Mouse (Mus musculus) erythroblast, embryonic 14.5 days (primary cell): Measurements from ENCODE around the gene Tmem18. TPM values are rescaled to one million over a fixed set of nuclear protein-coding genes. Genes with fewer than 3 reads are reported as not detected.

ENCODE experiments used
- H3K27me3 ChIP-seq: 2 replicates; pipeline ENCODE4 v1.6.1; 2012; ENCODE audit warnings: inconsistent platforms; ENCODE audit not compliant: control insufficient read depth
- H3K36me3 ChIP-seq: 2 replicates; pipeline ENCODE4 v1.6.1; 2012; ENCODE audit warnings: mild to moderate bottlenecking, inconsistent platforms; ENCODE audit not compliant: control insufficient read depth
- H3K4me1 ChIP-seq: 2 replicates; pipeline ENCODE4 v1.6.1; 2012; ENCODE audit warnings: inconsistent platforms; ENCODE audit not compliant: control insufficient read depth
- H3K4me3 ChIP-seq: replicated peaks from 2 replicates; pipeline ENCODE3; 2012; ENCODE audit warnings: moderate library complexity, mild to moderate bottlenecking, inconsistent platforms
- H3K9me3 ChIP-seq: 2 replicates; pipeline ENCODE4 v1.6.1; 2012; ENCODE audit warnings: low read length, inconsistent platforms, mixed read lengths; ENCODE audit not compliant: control insufficient read depth
- GATA1 ChIP-seq: IDR thresholded peaks from 2 replicates; pipeline ENCODE4 v1.6.1; 2012; ENCODE audit warnings: low read length, inconsistent platforms, mixed read lengths
- TAL1 ChIP-seq: IDR thresholded peaks from 3 replicates; pipeline ENCODE4 v1.6.1; 2012; ENCODE audit warnings: low read length, inconsistent platforms, mixed read lengths
- polyA plus RNA-seq: library from polyadenylated mRNA; stranded (reverse); fragments of >175 nt; gene quantifications from 2 replicates; pipeline ENCODE4 v1.2.3, GENCODE M21; 2012

The Tmem18 gene
- polyA plus RNA-seq, 1 experiment: 0.18 TPM

DNA sequence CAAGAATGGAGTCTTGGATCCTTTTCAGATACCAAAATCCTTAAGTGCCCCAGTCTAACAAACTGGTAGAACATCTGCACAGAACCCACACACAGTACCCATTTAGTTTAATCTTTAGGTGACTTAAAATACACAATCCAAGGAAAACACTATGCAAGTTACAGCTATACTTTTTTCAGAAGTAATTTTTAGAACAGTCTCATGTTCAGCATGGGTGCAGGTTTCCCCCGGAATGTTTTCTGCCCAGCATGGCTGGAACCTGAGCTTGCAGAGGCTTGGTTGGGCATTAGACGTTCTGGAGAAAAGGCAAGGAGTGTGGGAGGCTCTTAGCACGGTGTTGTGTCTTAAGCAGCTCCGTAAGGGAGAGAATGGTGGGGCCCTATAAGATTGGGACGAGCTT is 7.6 kb downstream of the Tmem18 start:
- no peak for TF ChIP-seq TAL1
- TF ChIP-seq GATA1: no peak
- H3K4me3 ChIP-seq: no peak overlapping the region
- H3K4me1 ChIP-seq: no peaks in the 10 kb centered on the region
- peaks cover 55% of the 10 kb centered on the region for H3K36me3 ChIP-seq
- H3K9me3 ChIP-seq: no peaks in the 10 kb centered on the region
- H3K27me3 ChIP-seq: no peaks in the 10 kb centered on the region

DNA sequence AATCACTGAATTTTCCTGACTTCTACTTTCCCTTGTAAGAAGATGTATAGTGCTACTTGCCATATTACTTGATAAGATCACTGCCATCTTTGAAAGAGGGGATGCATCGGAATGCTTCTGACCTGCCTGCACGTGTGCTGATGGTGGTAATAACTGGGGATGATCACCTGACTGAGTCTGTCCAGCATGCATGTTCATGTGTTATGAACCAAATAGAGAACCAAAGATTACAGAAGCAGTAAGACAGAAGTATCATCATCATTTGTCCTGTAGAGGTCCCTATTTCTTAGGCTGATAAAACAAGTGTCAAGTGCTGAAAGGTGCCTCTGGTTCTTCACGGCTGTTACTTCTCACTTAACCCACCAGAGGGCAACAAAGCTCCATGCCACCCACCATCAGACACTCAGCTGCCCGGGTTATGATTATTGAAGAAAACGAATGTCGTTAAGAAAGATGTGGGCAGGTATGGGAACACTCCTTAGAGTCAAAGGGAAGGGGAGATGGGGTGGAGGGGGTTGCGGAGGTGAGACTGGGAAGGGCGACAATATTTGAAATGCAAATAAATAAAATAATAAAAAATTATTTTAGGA is 12.7 kb downstream of the Tmem18 start:
- Histone ChIP-seq H3K4me3 (no peak overlapping the region), H3K4me1 (no peaks in the 10 kb centered on the region), H3K27me3 (no peaks in the 10 kb centered on the region), H3K36me3 (peaks cover 6% of the 10 kb centered on the region), H3K9me3 (no peaks in the 10 kb centered on the region)
- TF ChIP-seq TAL1 (no peak), GATA1 (no peak)

DNA sequence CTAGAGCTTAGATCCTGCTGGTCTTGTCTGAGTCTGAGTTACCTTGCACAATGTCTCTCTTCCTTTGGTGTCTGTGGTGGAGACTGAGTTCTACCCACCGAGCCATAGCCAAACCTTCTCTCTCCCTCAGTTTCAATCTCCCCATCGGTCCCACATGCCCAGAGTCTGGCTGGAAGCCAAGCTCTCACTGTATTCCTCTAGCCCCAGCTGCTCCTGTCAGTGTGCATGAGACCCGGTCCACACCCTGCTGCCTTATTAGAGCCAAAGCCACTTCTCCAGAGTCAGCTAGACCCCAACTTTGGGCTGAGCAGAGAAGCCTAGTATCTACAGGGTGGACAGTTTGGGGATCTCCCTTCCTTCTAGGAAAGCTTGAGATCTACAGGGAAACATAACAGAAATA is 14.7 kb downstream of the Tmem18 start:
- no peak for TF ChIP-seq TAL1
- no peak for TF ChIP-seq GATA1
- H3K9me3 ChIP-seq: no peaks in the 10 kb centered on the region
- no peak overlapping the region for H3K4me3 ChIP-seq
- H3K36me3 ChIP-seq: no peaks in the 10 kb centered on the region
- H3K4me1 ChIP-seq: no peaks in the 10 kb centered on the region
- no peaks in the 10 kb centered on the region for H3K27me3 ChIP-seq

DNA sequence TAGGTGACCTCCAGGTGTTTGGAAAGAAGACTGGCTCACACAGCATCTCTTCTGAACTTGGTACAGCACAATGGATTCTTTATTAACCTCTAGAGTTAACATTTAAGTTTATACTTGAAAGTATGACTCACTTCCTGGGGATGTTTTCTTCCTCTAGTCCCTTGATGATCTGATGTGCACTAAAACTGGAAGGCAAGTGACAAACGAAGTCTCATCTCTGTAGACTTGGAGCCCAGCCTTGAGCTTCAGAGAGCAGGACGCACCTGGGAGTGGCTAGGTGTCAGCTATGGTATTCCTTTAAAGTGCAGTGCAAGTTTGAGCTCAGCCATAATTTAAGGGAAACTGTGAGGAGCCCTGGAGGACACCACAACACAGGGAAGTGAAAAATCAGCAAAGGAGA is 15.2 kb downstream of the Tmem18 start:
- H3K9me3 ChIP-seq: no peaks in the 10 kb centered on the region
- no peaks in the 10 kb centered on the region for H3K4me1 ChIP-seq
- H3K36me3 ChIP-seq: no peaks in the 10 kb centered on the region

DNA sequence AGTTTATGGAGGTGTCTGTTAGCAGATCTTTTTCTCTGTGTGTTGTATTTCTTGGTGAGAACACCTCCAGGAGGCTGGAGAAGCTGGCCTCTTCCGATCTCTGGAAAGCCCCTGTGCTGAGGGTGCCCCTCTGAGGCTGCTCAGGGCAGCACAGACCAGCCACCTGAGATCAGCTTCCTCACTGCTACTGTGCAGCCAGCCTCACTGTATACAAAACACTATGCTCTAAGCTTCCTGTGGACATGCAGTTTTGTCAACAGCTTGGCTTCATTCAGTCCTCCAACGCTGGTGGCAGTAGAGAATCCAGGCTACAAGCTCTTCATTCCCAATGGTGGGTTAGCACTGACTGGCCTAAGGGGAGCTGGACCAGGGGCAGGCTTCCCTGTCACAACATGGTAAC is 15.8 kb downstream of the Tmem18 start:
- Histone ChIP-seq H3K36me3 (no peaks in the 10 kb centered on the region), H3K9me3 (no peaks in the 10 kb centered on the region), H3K4me1 (no peaks in the 10 kb centered on the region), H3K4me3 (no peak overlapping the region), H3K27me3 (no peaks in the 10 kb centered on the region)
- no peak for TF ChIP-seq TAL1
- TF ChIP-seq GATA1: no peak

More for the DNA sequence above, 15.2 kb downstream of the Tmem18 start:
- Histone ChIP-seq H3K27me3 (no peaks in the 10 kb centered on the region), H3K4me3 (no peak overlapping the region)
- TF ChIP-seq GATA1: no peak
- TF ChIP-seq TAL1: no peak

DNA sequence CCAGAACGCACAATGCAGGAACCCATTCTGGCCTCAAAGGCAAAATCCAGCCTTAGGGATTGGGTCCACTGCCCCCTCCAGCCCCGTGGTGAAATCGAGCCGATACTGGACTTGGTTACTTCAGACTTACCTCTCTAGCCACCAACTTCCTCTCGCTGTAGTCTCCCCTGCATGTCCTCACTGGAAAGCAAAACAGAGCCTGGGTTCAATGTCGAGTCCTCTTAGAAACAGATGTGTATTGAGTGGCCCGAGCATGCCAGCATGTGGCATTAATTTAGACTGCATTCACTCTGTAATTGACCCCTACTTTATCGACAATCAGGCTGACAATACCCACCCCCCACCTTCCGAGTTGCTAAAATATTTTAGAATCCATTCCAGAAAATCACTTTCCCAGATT is 19.8 kb downstream of the Tmem18 start:
- TF ChIP-seq GATA1 (no peak), TAL1 (no peak)
- no peaks in the 10 kb centered on the region for H3K4me1 ChIP-seq
- H3K27me3 ChIP-seq: no peaks in the 10 kb centered on the region
- H3K36me3 ChIP-seq: no peaks in the 10 kb centered on the region
- no peak overlapping the region for H3K4me3 ChIP-seq
- no peaks in the 10 kb centered on the region for H3K9me3 ChIP-seq

DNA sequence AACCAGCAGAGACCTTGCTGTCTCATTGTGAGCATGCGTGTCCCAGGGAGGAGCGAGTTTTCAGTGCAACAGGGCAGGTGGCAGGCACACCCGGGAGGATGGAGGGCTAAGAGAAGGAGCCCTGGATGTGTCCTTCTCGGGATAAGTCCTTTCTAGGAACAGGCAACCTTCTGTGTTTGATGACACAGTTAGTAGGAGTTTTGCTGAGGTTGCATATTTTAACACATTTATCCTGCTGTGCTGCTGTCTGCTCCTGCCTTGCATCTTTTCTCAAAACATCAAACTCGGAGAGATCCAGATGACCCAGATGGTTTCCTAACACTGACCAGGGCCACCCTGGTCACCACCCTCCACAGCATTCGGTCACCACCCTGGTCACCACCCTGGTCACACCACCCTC is 20.6 kb downstream of the Tmem18 start:
- Histone ChIP-seq H3K4me3 (no peak overlapping the region), H3K36me3 (no peaks in the 10 kb centered on the region), H3K9me3 (no peaks in the 10 kb centered on the region), H3K27me3 (no peaks in the 10 kb centered on the region), H3K4me1 (no peaks in the 10 kb centered on the region)
- TF ChIP-seq GATA1 (no peak), TAL1 (no peak)

DNA sequence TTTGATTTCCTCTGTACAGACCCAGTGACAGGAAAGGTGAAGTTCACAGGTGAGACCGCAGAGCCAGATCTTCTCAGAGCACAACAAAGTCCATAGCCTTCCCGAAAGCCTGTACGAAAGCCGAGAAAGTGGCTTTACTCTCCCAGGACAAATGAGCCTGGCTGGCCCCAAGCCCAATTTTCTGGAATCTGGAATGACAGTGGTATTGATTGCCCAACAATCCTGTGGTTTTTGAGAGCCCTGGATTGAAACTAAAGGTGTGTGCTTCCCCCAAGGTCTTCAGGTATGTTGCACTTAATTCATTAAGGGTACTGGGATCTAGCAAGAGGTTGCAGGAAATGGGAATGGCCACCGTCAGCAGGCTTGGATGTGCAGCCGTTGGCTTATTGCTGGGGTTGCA is 21.7 kb downstream of the Tmem18 start:
- Histone ChIP-seq H3K4me3 (no peak overlapping the region), H3K27me3 (no peaks in the 10 kb centered on the region), H3K36me3 (no peaks in the 10 kb centered on the region), H3K9me3 (no peaks in the 10 kb centered on the region), H3K4me1 (no peaks in the 10 kb centered on the region)
- TF ChIP-seq GATA1 (no peak), TAL1 (no peak)

DNA sequence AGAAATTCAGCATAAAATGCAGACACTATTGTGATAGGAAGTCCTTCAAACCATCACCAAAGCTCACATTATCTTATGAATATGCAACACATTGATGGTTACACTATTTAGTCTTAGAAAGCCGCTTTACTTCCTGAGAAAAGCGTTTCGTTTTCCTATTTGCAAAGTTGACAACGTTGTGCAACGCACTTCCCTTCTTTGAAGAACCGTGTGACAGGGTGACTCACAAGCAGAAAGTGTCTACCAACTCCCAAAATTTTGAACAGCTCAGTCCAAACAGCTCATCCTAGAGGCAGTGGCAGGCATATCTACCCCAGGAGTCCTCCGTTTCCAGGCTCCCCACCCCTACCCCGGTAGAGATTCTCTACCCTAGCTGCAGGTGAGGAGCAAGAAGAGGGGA is 22.5 kb downstream of the Tmem18 start:
- Histone ChIP-seq H3K9me3 (no peaks in the 10 kb centered on the region), H3K4me3 (no peak overlapping the region), H3K36me3 (no peaks in the 10 kb centered on the region), H3K27me3 (no peaks in the 10 kb centered on the region), H3K4me1 (no peaks in the 10 kb centered on the region)
- TF ChIP-seq GATA1: no peak
- no peak for TF ChIP-seq TAL1

DNA sequence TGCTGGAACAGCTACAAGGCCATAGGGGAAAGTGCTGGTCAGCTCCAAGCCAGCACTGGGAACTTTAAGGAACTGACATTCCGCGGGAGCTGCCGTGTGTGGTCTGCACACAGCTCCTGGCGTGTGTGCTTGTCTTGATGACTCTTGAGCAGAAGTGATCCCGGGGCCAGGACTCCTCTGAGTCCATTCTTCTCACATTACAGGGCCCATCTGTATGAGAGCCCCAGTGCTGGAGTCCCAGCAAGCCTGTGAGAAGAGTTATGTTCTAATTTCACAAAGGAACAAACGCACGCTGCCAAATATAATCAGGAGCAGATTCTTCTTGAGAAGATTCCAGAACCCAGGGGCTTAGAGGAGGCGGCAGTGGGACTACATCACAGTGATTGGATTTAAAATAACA is 34.2 kb downstream of the Tmem18 start:
- Histone ChIP-seq H3K4me1 (no peaks in the 10 kb centered on the region), H3K9me3 (no peaks in the 10 kb centered on the region), H3K27me3 (no peaks in the 10 kb centered on the region), H3K36me3 (no peaks in the 10 kb centered on the region), H3K4me3 (no peak overlapping the region)
- no peak for TF ChIP-seq TAL1
- no peak for TF ChIP-seq GATA1
